Mouse (Mus musculus) cerebellum, adult 2 months (tissue): ENCODE measurements around the gene Pkp1.

ENCODE experiments used
- CTCF ChIP-seq: fragments of 200-500 bp; IDR thresholded peaks from 2 replicates; pipeline ENCODE4 v1.5.1; 2011; ENCODE audit warnings: low read depth, mild to moderate bottlenecking, control low read depth, low read length, moderate library complexity, borderline replicate concordance; ENCODE audit not compliant: insufficient read depth
- POLR2A ChIP-seq: fragments of 200-500 bp; IDR thresholded peaks from 2 replicates; pipeline ENCODE4 v1.6.1; 2011; ENCODE audit warnings: low read length, control low read depth, borderline replicate concordance; ENCODE audit not compliant: insufficient read depth

GRCm38 (mm10) chr1:135857137-135857775 lies 61.8 kb downstream of the Pkp1 start:
- no peak for TF ChIP-seq CTCF
- TF ChIP-seq POLR2A: no peak
